15 mouse cellular contexts compared by ENCODE assay signal in genomic region chr15:80190075-80190474, GRCm38 (mm10). TPM values are rescaled to one million over a fixed set of nuclear protein-coding genes. Genes with fewer than 3 reads are reported as not detected.
DNase-seq lines count a peak whose midpoint lies in the region; ATAC-seq and TF ChIP-seq lines count a peak whose summit lies in the region.
"Had no signal": no experiment of that assay in that cellular context is flagged by ENCODE, and none has a peak within 500 bp of the region (broad histone marks: within the 10 kb centered on the region; RNA-seq: fewer than 3 reads in every experiment).

No protein-coding gene starts in this region.

- ATAC-seq in liver, embryonic 16.5 days (ENCODE audit: low read depth) = peak; percentile 45; the same call in 1 of the 2 replicates
- ATAC-seq in liver, embryonic 11.5 days (replicated peaks; ENCODE audit: low FRiP score) = no peak
- peak; percentile 22; the same call in 1 of the 2 replicates for ATAC-seq in embryonic facial prominence, embryonic 13.5 days (ENCODE audit: insufficient number of reproducible peaks, insufficient read depth, low FRiP score, low TSS enrichment, low read depth)
- ATAC-seq in midbrain, postnatal 0 days (ENCODE audit: low FRiP score) = no peak

- no peak overlapping the region for H3K9ac ChIP-seq in liver, embryonic 16.5 days (ENCODE audit: low read depth, low read length)
- no peak overlapping the region for H3K9ac ChIP-seq in liver, embryonic 11.5 days (ENCODE audit: low read depth, low read length)
- H3K9ac ChIP-seq in embryonic facial prominence, embryonic 13.5 days = no peak overlapping the region
- H3K9ac ChIP-seq in midbrain, postnatal 0 days (replicated peaks; ENCODE audit: low read length, poor library complexity, severe bottlenecking) = no peak overlapping the region
- H3K9ac ChIP-seq: heart, embryonic 13.5 days; limb, embryonic 15.5 days; midbrain, embryonic 12.5 days had no signal

- DNase-seq in liver, embryonic 11.5 days (ENCODE audit: low spot score) = no peak
- peak; percentile 74 to 85 for DNase-seq in kidney, adult 8-10 months
- DNase-seq in midbrain, postnatal 0 days (ENCODE audit: low spot score) = no peak
- no peak for DNase-seq in adrenal gland, postnatal 36 days
- DNase-seq: cerebellum, adult 18-20 months; lung, postnatal 10 days; thymus, adult 2 months had no signal

- H3K27me3 ChIP-seq in liver, embryonic 16.5 days (ENCODE audit: control insufficient read depth, insufficient read depth, low read depth, low read length) = no peaks in the 10 kb centered on the region
- H3K27me3 ChIP-seq in liver, embryonic 11.5 days (replicated peaks; ENCODE audit: control insufficient read depth, insufficient read depth, low read length) = no peaks in the 10 kb centered on the region; the same call in none of the 2 replicates
- no peaks in the 10 kb centered on the region for H3K27me3 ChIP-seq in embryonic facial prominence, embryonic 13.5 days
- no peaks in the 10 kb centered on the region for H3K27me3 ChIP-seq in midbrain, postnatal 0 days (ENCODE audit: insufficient read depth, low read length)
- H3K27me3 ChIP-seq: heart, embryonic 13.5 days; limb, embryonic 15.5 days; midbrain, embryonic 12.5 days had no signal

- H3K4me1 ChIP-seq in liver, embryonic 16.5 days (ENCODE audit: control insufficient read depth, low read depth, low read length) = peaks cover 9% of the 10 kb centered on the region
- H3K4me1 ChIP-seq in liver, embryonic 11.5 days (replicated peaks; ENCODE audit: control insufficient read depth, insufficient read depth, low read length) = peaks cover 5% of the 10 kb centered on the region
- H3K4me1 ChIP-seq in embryonic facial prominence, embryonic 13.5 days = peaks cover 12% of the 10 kb centered on the region
- peaks cover 51% of the 10 kb centered on the region for H3K4me1 ChIP-seq in olfactory bulb, adult 2 months (ENCODE audit: control insufficient read depth, insufficient read depth, low read length)
- H3K4me1 ChIP-seq in midbrain, postnatal 0 days (ENCODE audit: insufficient read depth, low read length) = no peaks in the 10 kb centered on the region

- no peak for TF ChIP-seq CTCF in olfactory bulb, adult 2 months (IDR thresholded peaks at IDR 0.05; ENCODE audit: insufficient read depth, low read depth, low read length)
- no peak for TF ChIP-seq CTCF in midbrain, postnatal 0 days (IDR thresholded peaks at IDR 0.05)

- no peaks in the 10 kb centered on the region for H3K36me3 ChIP-seq in liver, embryonic 16.5 days (ENCODE audit: control insufficient read depth, insufficient read depth)
- H3K36me3 ChIP-seq in liver, embryonic 11.5 days (ENCODE audit: control insufficient read depth, insufficient read depth, low read length) = no peaks in the 10 kb centered on the region
- 0 out of 2 replicates have a peak, but pooled peaks cover 4% of the 10 kb centered on the region for H3K36me3 ChIP-seq in embryonic facial prominence, embryonic 13.5 days
- no peaks in the 10 kb centered on the region for H3K36me3 ChIP-seq in midbrain, postnatal 0 days (ENCODE audit: insufficient read depth, low read length)
- H3K36me3 ChIP-seq: heart, embryonic 13.5 days; limb, embryonic 15.5 days; midbrain, embryonic 12.5 days had no signal

- TF ChIP-seq POLR2A in olfactory bulb, adult 2 months (IDR thresholded peaks at IDR 0.05; ENCODE audit: insufficient read depth, low read depth, low read length) = no peak

- H3K9me3 ChIP-seq in liver, embryonic 16.5 days (replicated peaks; ENCODE audit: control insufficient read depth, low read length) = no peaks in the 10 kb centered on the region
- no peaks in the 10 kb centered on the region for H3K9me3 ChIP-seq in liver, embryonic 11.5 days (ENCODE audit: control insufficient read depth, low read length)
- no peaks in the 10 kb centered on the region for H3K9me3 ChIP-seq in embryonic facial prominence, embryonic 13.5 days
- no peaks in the 10 kb centered on the region for H3K9me3 ChIP-seq in midbrain, postnatal 0 days (ENCODE audit: low read length)
- H3K9me3 ChIP-seq: heart, embryonic 13.5 days; limb, embryonic 15.5 days; midbrain, embryonic 12.5 days had no signal

- 64% methylated on average over 4 of the region's 4 CpGs for WGBS in liver, embryonic 16.5 days (ENCODE audit: insufficient replicate concordance)
- WGBS in liver, embryonic 11.5 days = 72% methylated on average over 4 of the region's 4 CpGs
- 74% methylated on average over 4 of the region's 4 CpGs for WGBS in embryonic facial prominence, embryonic 13.5 days
- WGBS in olfactory bulb, adult 2 months = 75% methylated on average over 4 of the region's 4 CpGs
- WGBS in midbrain, postnatal 0 days = 74% methylated on average over 4 of the region's 4 CpGs

- H3K27ac ChIP-seq in liver, embryonic 16.5 days (ENCODE audit: low read length) = no peak overlapping the region
- H3K27ac ChIP-seq in liver, embryonic 11.5 days (ENCODE audit: low read depth, low read length) = no peak overlapping the region
- H3K27ac ChIP-seq in embryonic facial prominence, embryonic 13.5 days = no peak overlapping the region
- H3K27ac ChIP-seq in olfactory bulb, adult 2 months (ENCODE audit: insufficient read depth, low read depth, low read length) = peak overlapping the region; percentile 2; the same call in 1 of the 2 replicates
- no peak overlapping the region for H3K27ac ChIP-seq in midbrain, postnatal 0 days (ENCODE audit: low read depth, low read length)
- H3K27ac ChIP-seq: heart, embryonic 13.5 days; limb, embryonic 15.5 days; midbrain, embryonic 12.5 days had no signal

- no peak overlapping the region for H3K4me3 ChIP-seq in liver, embryonic 16.5 days (ENCODE audit: low read depth, low read length)
- H3K4me3 ChIP-seq in liver, embryonic 11.5 days (ENCODE audit: low read depth, low read length) = no peak overlapping the region
- no peak overlapping the region for H3K4me3 ChIP-seq in embryonic facial prominence, embryonic 13.5 days
- H3K4me3 ChIP-seq in olfactory bulb, adult 2 months (ENCODE audit: insufficient read depth, low read depth, low read length) = no peak overlapping the region
- no peak overlapping the region for H3K4me3 ChIP-seq in midbrain, postnatal 0 days (ENCODE audit: low read depth, low read length)
- H3K4me3 ChIP-seq: heart, embryonic 13.5 days; limb, embryonic 15.5 days; midbrain, embryonic 12.5 days had no signal

- H3K4me2 ChIP-seq in liver, embryonic 16.5 days (ENCODE audit: low read depth, low read length) = no peak overlapping the region
- H3K4me2 ChIP-seq in liver, embryonic 11.5 days = no peak overlapping the region
- no peak overlapping the region for H3K4me2 ChIP-seq in embryonic facial prominence, embryonic 13.5 days
- H3K4me2 ChIP-seq in midbrain, postnatal 0 days (ENCODE audit: low read depth, low read length, poor library complexity, severe bottlenecking) = no peak overlapping the region
- H3K4me2 ChIP-seq: heart, embryonic 13.5 days; limb, embryonic 15.5 days; midbrain, embryonic 12.5 days had no signal

RNA-seq across cellular contexts. Expression of gene Mgat3, which starts 16.6 kb away (rescaled TPM):
- polyA plus RNA-seq in liver, embryonic 16.5 days (2015; fragmentation: Nextera tagmentation; extraction: Ambion mirVana) = 0.36 and 0.55 TPM in 2 replicates
- polyA plus RNA-seq in liver, embryonic 11.5 days (2014; fragmentation: Nextera tagmentation; extraction: Ambion mirVana) = 2.5 and 2.7 TPM in 2 replicates
- 7.7 and 8.3 TPM in 2 replicates for polyA plus RNA-seq in embryonic facial prominence, embryonic 13.5 days (2015; fragmentation: Nextera tagmentation; extraction: Ambion mirVana)
- polyA plus RNA-seq in olfactory bulb, adult 2 months (2012; ENCODE audit: insufficient read depth, insufficient read length, low replicate concordance, missing spikeins) = 65.1 TPM in 1 of 2 replicates, not detected in the other
- total RNA-seq in midbrain, postnatal 0 days (2014; rRNA removed) = 101 and 103 TPM in 2 replicates
- polyA plus RNA-seq in midbrain, postnatal 0 days (2015; fragmentation: Nextera tagmentation; extraction: Ambion mirVana) = 13.3 and 14.4 TPM in 2 replicates
- total RNA-seq in adrenal gland, postnatal 36 days (2021) = 10 to 100 TPM in 1 of 2 experiments, 1 to 10 TPM in 1; 7.0 to 10.3 TPM

RNA-seq across cellular contexts. Expression of gene Mief1, which starts 43.7 kb away (rescaled TPM):
- polyA plus RNA-seq in liver, embryonic 16.5 days (2015; fragmentation: Nextera tagmentation; extraction: Ambion mirVana) = 14.4 and 16.0 TPM in 2 replicates
- 35.8 and 44.9 TPM in 2 replicates for polyA plus RNA-seq in liver, embryonic 11.5 days (2014; fragmentation: Nextera tagmentation; extraction: Ambion mirVana)
- 31.5 and 34.4 TPM in 2 replicates for polyA plus RNA-seq in embryonic facial prominence, embryonic 13.5 days (2015; fragmentation: Nextera tagmentation; extraction: Ambion mirVana)
- polyA plus RNA-seq in olfactory bulb, adult 2 months (2012; ENCODE audit: insufficient read depth, insufficient read length, low replicate concordance, missing spikeins) = not detected in 2 replicates
- total RNA-seq in midbrain, postnatal 0 days (2014; rRNA removed) = 46.3 and 47.2 TPM in 2 replicates
- 19.4 and 21.9 TPM in 2 replicates for polyA plus RNA-seq in midbrain, postnatal 0 days (2015; fragmentation: Nextera tagmentation; extraction: Ambion mirVana)
- total RNA-seq in adrenal gland, postnatal 36 days (2021) = 10 to 100 TPM; 44.7 to 49.2 TPM

RNA-seq across cellular contexts. Expression of gene AC140267.1, which starts 45.6 kb away (rescaled TPM):
- not detected in 2 replicates for polyA plus RNA-seq in liver, embryonic 16.5 days (2015; fragmentation: Nextera tagmentation; extraction: Ambion mirVana)
- not detected in 2 replicates for polyA plus RNA-seq in liver, embryonic 11.5 days (2014; fragmentation: Nextera tagmentation; extraction: Ambion mirVana)
- not detected in 2 replicates for polyA plus RNA-seq in embryonic facial prominence, embryonic 13.5 days (2015; fragmentation: Nextera tagmentation; extraction: Ambion mirVana)
- polyA plus RNA-seq in olfactory bulb, adult 2 months (2012; ENCODE audit: insufficient read depth, insufficient read length, low replicate concordance, missing spikeins) = not detected in 2 replicates
- not detected in 2 replicates for total RNA-seq in midbrain, postnatal 0 days (2014; rRNA removed)
- polyA plus RNA-seq in midbrain, postnatal 0 days (2015; fragmentation: Nextera tagmentation; extraction: Ambion mirVana) = 5.1 and 5.6 TPM in 2 replicates
- total RNA-seq in adrenal gland, postnatal 36 days (2021) = 10 to 100 TPM; 13.7 to 16.1 TPM
- polyA plus RNA-seq: heart, embryonic 13.5 days; hindbrain, embryonic 11.5 days; large intestine, adult 2 months; limb, embryonic 15.5 days; thymus, adult 2 months had no signal

RNA-seq across cellular contexts. Expression of gene Tab1, which starts 57.1 kb away (rescaled TPM):
- 11.3 and 12.2 TPM in 2 replicates for polyA plus RNA-seq in liver, embryonic 16.5 days (2015; fragmentation: Nextera tagmentation; extraction: Ambion mirVana)
- 25.9 and 28.7 TPM in 2 replicates for polyA plus RNA-seq in liver, embryonic 11.5 days (2014; fragmentation: Nextera tagmentation; extraction: Ambion mirVana)
- 47.7 and 48.0 TPM in 2 replicates for polyA plus RNA-seq in embryonic facial prominence, embryonic 13.5 days (2015; fragmentation: Nextera tagmentation; extraction: Ambion mirVana)
- polyA plus RNA-seq in olfactory bulb, adult 2 months (2012; ENCODE audit: insufficient read depth, insufficient read length, low replicate concordance, missing spikeins) = not detected in 2 replicates
- 43.5 and 58.5 TPM in 2 replicates for total RNA-seq in midbrain, postnatal 0 days (2014; rRNA removed)
- polyA plus RNA-seq in midbrain, postnatal 0 days (2015; fragmentation: Nextera tagmentation; extraction: Ambion mirVana) = 23.6 and 27.9 TPM in 2 replicates
- total RNA-seq in adrenal gland, postnatal 36 days (2021) = 10 to 100 TPM; 11.9 to 18.3 TPM

Comparison
In these comparisons a context has a peak if more than half of its experiments do, and no peak if none do; other contexts are left out.
1. ATAC-seq: peak in liver, embryonic 16.5 days (single experiment) and embryonic facial prominence, embryonic 13.5 days (single experiment); none in liver, embryonic 11.5 days (single experiment) and midbrain, postnatal 0 days (single experiment).
2. DNase-seq: peak in kidney, adult 8-10 months (2 of 2); none in liver, embryonic 11.5 days (single experiment), midbrain, postnatal 0 days (single experiment) and adrenal gland, postnatal 36 days (0 of 2).